Mouse (Mus musculus) lung, adult 2 months (tissue): ENCODE data around the gene Gtsf1l.

Experiments
- CTCF ChIP-seq: fragments of 200-500 bp; IDR thresholded peaks from 2 replicates; pipeline ENCODE4 v1.5.1; 2011; ENCODE audit warnings: mild to moderate bottlenecking, low read length, control low read depth; ENCODE audit not compliant: insufficient read depth
- POLR2A ChIP-seq: fragments of 200-500 bp; IDR thresholded peaks from 2 replicates; pipeline ENCODE4 v1.6.1; 2011; ENCODE audit warnings: low read depth, mild to moderate bottlenecking, control low read depth, low read length, borderline replicate concordance; ENCODE audit errors: extremely low read depth

DNA sequence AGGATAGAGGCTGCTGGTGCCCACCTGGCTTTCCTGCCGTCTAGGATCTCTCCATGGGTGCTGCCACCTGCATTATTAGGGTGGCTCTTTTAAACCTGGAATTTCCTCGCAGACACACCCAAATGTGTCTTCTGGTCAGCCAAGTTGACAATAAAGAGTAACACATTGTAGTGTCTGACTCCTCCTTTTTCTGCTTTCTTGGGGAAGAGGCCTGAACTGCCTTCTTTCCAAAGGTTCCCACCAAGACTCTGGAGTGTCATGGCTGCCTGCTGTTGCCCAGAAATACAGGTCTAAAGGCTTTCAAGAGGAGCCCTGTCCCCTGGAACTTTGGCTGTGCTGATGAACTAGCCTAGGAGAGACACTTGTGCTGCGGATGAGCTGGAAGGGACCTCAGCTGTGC is 3.1 kb downstream of the Gtsf1l start:
- TF ChIP-seq CTCF (no peak), POLR2A (no peak)
